Mouse (Mus musculus) bone marrow macrophage, adult 2 months (primary cell): Measurements from ENCODE around the gene Ano3.

Experiments used
- CTCF ChIP-seq: IDR thresholded peaks from 2 replicates; pipeline ENCODE4 v1.5.1; 2012; ENCODE audit warnings: low read depth, mild to moderate bottlenecking, low read length, moderate library complexity
- POLR2A ChIP-seq: IDR thresholded peaks from 2 replicates; pipeline ENCODE4 v1.6.1; 2012; ENCODE audit warnings: mild to moderate bottlenecking, low read depth, low read length, borderline replicate concordance

DNA sequence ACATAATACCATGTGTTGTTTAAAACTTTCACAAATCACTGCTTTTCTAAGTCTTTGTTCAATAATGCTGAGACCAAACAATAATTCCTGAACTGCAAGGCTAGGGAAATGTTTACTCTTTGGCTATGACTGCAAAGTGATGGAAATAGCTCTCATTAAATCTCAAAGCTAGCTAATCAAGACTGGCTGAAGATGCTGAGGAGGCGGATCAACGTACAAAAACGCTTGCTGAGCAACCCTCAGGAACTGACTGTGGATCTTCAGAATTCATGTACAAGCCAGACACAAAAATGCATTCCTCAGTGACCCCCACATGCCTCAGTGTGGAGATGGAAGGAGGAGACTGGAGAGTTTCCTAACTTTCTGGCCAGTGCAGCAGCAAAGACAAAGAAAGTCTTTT lies 155.3 kb downstream of the Ano3 start:
- TF ChIP-seq POLR2A: no peak
- no peak for TF ChIP-seq CTCF
